Mouse (Mus musculus): Measurements from ENCODE around the gene Trir. TPM values are rescaled to one million over a fixed set of nuclear protein-coding genes. Genes with fewer than 3 reads are reported as not detected.

Gene Trir
- total RNA-seq, 2 experiments from 2014 or later = 80.7 to 84.2 TPM

GRCm38 (mm10) chr8:85034764-85035163 lies 8.1 kb downstream of the Trir start:
- intact Hi-C loops (cut with DNase I) = no loop called here
- DNase-seq = peak; percentile 53 to 64

- intact Hi-C loops (cut with DNase I) = no loop called here
- DNase-seq = no peak
Observed at GRCm38 (mm10) chr8:85035165-85035727, 8.6 kb downstream of the Trir start.

GRCm38 (mm10) chr8:85035728-85036310 lies 9.2 kb downstream of the Trir start:
- intact Hi-C loops (cut with DNase I) = loop anchor here (2.0 kb wide), 1 partner anchor 25 kb away; the partner anchor contains the start of gene Fbxw9
- peak; percentile 21 to 26 for DNase-seq

GRCm38 (mm10) chr8:85036381-85036717 lies 9.7 kb downstream of the Trir start:
- no peak for DNase-seq
- intact Hi-C loops (cut with DNase I) = loop anchor here (2.0 kb wide), 1 partner anchor 24 kb away; the partner anchor contains the start of gene Fbxw9

GRCm38 (mm10) chr8:85036718-85037365 lies 10.2 kb downstream of the Trir start, which contains the start of gene Tnpo2:
Gene Tnpo2 (plus strand): TSS chr8:85036915.
- intact Hi-C loops (cut with DNase I) = loop anchor here (2.0 kb wide), 1 partner anchor 24 kb away; the partner anchor contains the start of gene Fbxw9
- DNase-seq = peak; percentile 85 to 86

GRCm38 (mm10) chr8:85037366-85037680 lies 10.7 kb downstream of the Trir start:
- intact Hi-C loops (cut with DNase I) = loop anchor here (2.0 kb wide), 1 partner anchor 23 kb away; the partner anchor contains the start of gene Fbxw9

GRCm38 (mm10) chr8:85037681-85038531 lies 11.3 kb downstream of the Trir start:
- peak; percentile 48 to 59 for DNase-seq
- intact Hi-C loops (cut with DNase I) = loop anchor here (2.0 kb wide), 1 partner anchor 23 kb away; the partner anchor contains the start of gene Fbxw9

More at GRCm38 (mm10) chr8:85037366-85037680, 10.7 kb downstream of the Trir start:
- DNase-seq = no peak

GRCm38 (mm10) chr8:85043619-85044018 lies 17.0 kb downstream of the Trir start:
- intact Hi-C loops (cut with DNase I) = no loop called here
- no peak for DNase-seq

- no peak for DNase-seq
- intact Hi-C loops (cut with DNase I) = no loop called here
Observed at GRCm38 (mm10) chr8:85057367-85057766, 30.7 kb downstream of the Trir start.

- DNase-seq = peak; percentile 85 to 88
- intact Hi-C loops (cut with DNase I) = loop anchor here (2.0 kb wide), 1 partner anchor 23 kb away; the partner anchor contains the start of gene Tnpo2
Observed at GRCm38 (mm10) chr8:85059879-85060616, 33.4 kb downstream of the Trir start, which contains the start of gene Fbxw9. Gene Fbxw9 (plus strand): TSS chr8:85060055.

GRCm38 (mm10) chr8:85062603-85063002 lies 36.0 kb downstream of the Trir start:
- intact Hi-C loops (cut with DNase I) = no loop called here

GRCm38 (mm10) chr8:85065213-85065612 lies 38.6 kb downstream of the Trir start:
- intact Hi-C loops (cut with DNase I) = no loop called here

More at GRCm38 (mm10) chr8:85062603-85063002, 36.0 kb downstream of the Trir start:
- no peak for DNase-seq

GRCm38 (mm10) chr8:85067155-85067554 lies 40.5 kb downstream of the Trir start:
- intact Hi-C loops (cut with DNase I) = no loop called here
- no peak for DNase-seq

More at GRCm38 (mm10) chr8:85065213-85065612, 38.6 kb downstream of the Trir start:
- no peak for DNase-seq

GRCm38 (mm10) chr8:85067982-85068381 lies 41.4 kb downstream of the Trir start, which contains the start of gene Gm5741:
Gene Gm5741 (minus strand): TSS chr8:85067982.
- DNase-seq = no peak
- intact Hi-C loops (cut with DNase I) = no loop called here

- no peak for DNase-seq
- intact Hi-C loops (cut with DNase I) = no loop called here
Observed at GRCm38 (mm10) chr8:85071041-85071440, 44.4 kb downstream of the Trir start.

GRCm38 (mm10) chr8:85071514-85072281 lies 45.1 kb downstream of the Trir start, which contains the start of gene Dhps:
Gene Dhps (plus strand): TSS chr8:85071757.
- DNase-seq = peak; percentile 89 to 92
- intact Hi-C loops (cut with DNase I) = no loop called here

- no peak for DNase-seq
- intact Hi-C loops (cut with DNase I) = no loop called here
Observed at GRCm38 (mm10) chr8:85072364-85072929, 45.8 kb downstream of the Trir start.

GRCm38 (mm10) chr8:85073041-85073612 lies 46.5 kb downstream of the Trir start:
- no peak for DNase-seq
- intact Hi-C loops (cut with DNase I) = no loop called here

All from heart, postnatal 36 days (tissue).